Mouse (Mus musculus) kidney, adult 11 months (tissue): Measurements from ENCODE around the gene Nmnat3.
A peak's percentile ranks its signal among the peaks of the same experiment; 100 is the strongest.
"Not testable (repeated sequence)": the region's sequence is repeated elsewhere in the genome, so short reads cannot be mapped to it uniquely, and the experiment has no call there.

Experiments
- DNase-seq: peaks from one replicate; pipeline ENCODE4 v3.0.0; 2022

Nmnat3 gene

DNA sequence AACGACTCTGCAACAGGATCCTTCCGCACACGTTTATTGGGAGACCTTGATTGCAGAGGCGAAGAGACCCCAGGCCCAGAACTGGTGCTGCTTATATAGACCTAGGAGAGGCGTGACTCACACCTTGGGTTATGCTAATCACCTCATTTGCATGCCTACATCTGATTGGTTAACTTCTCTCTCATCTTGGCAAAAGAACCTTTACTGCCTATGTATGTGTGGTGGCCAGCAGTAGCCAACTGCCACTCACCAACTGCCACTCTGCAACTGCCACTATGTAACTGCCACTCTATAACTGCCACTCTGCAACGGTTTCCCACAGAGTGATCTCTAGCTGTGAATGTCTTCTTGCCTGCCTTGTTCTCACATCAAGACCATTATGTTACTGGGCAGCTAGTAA lies at the start of gene Nmnat3:
Gene Nmnat3, plus strand, starts transcription at position 301 of the 400 bp plus-strand sequence.
- not testable (repeated sequence) for DNase-seq

DNA sequence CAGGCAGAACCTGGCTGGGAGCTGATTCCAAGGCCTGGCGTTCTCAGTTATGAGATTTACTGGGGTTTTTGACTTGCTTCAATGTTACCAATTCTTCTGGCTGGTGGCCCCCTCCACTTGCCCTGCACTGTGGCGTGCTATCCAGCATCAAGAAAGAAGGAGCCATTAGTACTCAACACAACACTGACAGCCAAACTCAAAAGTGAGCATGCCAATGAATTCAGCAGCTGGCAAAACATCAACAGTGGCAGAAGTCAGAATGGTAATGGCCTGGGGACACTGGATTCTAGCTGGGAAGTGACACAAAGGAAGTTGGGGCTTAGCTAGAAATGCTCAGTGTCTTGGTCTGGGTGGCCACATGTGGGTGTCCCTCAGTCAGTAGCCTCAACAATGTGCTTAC lies 43.8 kb upstream of the Nmnat3 start:
- DNase-seq: no peak

DNA sequence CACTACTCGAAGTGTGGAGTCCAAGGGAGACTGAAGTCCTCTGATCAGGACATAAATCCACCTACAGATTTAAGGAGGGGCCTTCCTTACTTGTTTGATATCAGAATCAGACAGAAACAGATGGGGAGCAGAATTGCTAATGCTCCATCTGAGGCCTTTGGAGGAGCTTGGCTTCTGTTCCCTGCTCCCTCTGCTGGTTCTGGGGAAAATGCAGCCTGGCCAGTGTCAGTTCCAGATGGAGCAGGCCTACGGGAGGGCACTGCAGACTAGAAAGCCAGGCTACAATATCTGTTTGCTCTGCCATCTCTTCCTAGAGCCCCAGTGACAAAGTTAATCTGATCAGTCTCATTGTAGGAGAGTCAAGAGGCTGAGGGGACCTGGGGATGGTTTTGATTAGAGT lies 43.0 kb upstream of the Nmnat3 start:
- no peak for DNase-seq

DNA sequence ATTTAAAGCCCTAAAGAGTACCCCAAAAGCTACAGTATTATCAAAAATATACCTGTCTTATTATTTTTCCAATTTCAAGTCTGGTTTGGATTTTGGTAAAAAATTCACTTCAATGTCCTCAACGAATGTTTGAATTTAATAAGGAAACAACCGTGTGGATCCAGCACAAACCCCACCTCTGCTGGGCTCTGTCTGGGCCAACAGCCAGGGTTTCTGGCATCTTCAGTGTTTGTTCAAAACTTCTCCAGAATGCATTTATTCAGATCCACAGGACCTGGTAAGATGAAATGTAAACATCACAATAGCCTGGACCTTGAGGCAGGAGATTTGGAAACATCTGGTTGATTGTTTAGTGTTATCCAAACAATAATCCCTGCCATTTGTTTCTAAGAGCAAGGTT lies 42.0 kb upstream of the Nmnat3 start:
- DNase-seq: no peak

DNA sequence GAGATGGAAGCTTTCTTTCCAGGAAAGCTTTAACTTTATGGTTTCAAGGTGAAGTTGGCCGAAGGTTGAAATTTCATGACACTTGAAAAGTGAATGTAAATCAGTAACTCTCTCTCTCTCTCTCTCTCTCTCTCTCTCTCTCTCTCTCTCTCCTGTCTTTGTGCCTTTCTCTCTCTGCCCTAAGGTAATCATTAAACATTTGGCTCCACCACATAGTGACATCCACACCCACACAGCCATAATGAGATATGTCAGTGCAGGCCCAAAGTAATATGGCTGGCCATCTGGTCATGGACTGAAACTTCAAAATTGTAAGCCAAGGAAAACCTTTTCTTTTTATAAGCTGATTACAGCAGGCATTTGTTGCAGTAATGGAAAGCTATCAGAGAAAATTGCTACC lies 40.9 kb upstream of the Nmnat3 start:
- peak; percentile 14 for DNase-seq

DNA sequence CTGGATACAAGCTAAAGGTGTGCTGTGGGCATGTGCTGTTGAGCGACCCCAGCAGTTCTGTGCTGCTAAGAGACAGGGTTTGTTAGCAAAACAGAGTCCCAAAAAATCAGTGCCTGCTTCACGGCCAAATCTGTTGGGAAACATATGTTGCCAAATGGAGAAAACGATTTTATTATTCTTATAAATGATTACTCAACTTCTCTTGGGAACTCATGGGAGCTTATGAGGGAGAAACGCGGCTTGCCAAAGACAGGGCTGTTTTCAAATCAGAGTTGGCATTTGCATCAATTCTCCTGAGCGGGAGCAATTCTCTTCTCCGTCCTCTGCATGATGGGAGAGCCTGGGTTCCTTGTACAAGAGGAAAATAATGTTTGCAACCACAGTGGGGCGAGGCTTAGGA lies 27.0 kb upstream of the Nmnat3 start:
- no peak for DNase-seq

DNA sequence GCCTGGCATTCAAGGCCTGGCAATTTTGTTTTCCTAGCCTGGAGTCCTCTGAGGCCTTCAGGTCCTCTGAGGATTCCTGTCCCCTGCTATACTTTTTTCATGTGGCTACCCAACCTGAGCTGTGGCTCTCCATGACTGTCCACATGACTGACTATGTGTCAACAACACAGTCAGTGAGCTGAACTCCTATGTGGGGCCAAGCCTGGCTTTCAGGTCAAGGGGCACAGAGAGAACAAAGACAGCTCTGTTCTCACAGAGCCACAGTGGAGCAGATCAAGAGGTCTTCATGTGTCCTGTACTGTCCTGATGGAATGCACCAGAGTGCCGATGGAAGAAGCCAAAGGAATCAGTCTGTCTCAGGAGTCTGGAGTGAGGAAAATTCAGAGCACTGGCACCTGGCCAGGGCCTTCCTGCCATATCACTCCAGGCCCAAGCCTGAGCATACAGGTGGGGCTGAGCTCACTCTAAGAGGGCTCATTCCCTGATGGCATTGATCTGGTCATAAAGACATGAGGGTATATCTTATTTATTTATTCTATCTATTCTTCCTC lies 25.7 kb upstream of the Nmnat3 start:
- DNase-seq: peak; percentile 21

DNA sequence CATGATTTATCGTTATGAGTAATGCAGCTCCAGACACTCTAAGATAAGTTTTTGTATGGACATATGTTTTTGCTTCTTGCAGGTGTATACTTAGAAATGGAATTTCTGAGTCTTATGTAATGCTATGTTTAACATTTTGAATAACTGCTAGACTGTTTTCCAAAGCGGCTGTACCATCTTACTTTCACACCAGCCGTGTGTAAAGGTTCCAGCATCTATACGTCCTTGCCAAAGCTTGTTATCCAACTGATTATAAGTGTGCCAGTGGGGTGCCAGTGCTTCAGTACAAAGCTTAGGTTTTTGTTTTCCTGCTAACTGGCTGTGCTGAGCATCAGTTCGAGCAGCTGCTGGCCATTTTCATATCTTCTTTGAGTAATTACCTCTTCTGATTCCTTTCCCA lies 22.3 kb upstream of the Nmnat3 start:
- DNase-seq: no peak

DNA sequence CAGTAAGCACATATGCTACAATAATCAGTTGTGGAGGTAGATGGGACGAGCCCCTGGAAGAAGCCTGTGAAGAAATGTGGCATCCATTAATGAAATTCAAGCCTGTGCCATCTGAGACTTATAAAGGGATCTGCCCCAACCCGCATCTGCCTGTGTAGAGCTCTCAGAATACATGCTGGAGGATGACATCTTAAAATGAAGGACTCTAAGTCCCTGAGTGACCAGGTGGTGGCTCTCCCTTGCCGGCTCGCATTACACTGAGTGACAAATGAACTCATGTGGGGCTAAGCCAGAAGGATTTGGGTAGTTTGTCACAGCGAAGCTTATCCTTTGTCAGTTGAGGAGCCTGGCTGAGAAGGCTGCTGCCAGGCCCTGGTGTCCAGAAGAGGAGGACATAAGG lies 14.5 kb upstream of the Nmnat3 start:
- no peak for DNase-seq

DNA sequence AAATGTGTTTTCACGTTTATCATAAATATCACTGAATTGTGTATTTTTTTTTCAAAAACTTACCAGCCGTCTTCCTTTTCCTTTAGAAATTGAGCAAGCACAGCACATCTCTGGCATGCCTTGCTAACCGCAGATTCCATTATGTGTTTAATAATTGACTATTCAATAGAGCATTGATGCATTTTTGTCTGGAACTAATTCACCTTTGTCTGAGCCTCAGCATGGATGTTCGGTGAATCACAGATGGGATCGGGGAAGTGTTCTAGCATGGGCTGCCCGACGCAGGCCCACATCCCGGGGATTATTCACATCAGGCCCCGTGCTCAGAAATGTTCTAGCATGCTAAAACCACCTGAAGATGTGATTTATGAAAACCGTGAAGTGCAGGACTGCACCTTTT lies 12.2 kb upstream of the Nmnat3 start:
- DNase-seq: peak; percentile 37

DNA sequence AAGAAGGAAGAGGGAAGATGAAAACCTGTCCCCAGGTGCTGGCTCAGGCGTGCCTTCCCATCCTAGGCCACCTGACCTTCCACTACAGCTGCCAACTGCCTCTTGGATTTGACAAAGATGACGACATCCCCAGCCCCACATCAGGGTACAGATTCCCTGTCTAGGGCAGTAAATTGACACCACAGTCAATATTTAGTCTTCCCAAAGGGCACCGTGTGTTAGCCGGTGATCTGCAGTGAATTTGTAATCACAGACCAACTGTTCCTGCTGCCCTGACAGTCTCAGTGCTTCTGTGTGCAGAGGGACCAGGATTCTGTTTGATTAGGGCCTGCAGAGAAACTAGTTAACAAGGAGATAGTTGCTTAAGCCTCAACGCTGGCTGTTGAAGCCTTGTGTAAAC lies 7.1 kb upstream of the Nmnat3 start:
- no peak for DNase-seq

DNA sequence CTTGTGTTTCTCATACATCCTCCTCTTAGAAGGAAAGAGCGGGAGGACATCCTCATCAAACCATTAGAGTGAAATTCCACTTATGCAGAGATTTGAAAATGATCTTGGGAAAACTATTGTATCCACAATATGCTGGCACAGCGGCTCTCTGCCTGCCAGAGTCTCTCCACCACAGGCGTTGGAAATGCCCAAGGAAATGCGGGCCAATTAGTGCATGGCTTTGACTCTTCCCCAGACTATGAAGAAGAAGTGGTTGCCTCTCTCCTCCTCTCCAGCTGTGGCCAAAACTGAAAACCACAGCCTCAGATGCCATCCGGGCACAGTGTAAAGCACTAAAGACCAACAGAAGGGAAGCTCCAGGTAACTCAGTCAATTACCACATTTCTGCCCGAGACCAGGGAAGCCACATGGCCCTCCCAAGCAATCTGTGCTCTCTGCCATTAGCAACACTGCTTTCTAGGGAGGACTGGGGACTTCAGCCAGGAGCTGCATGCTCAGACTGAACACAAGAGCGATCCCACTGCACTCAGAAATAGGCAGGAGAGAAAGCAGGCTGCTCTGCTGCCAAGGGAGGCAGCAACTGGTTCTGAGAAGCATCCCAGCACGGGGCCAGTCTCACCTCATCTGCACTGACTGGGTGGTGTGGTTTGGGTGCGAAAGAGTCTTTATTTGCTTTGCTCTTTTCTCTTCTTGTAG lies 1.5 kb upstream of the Nmnat3 start:
- no peak for DNase-seq

DNA sequence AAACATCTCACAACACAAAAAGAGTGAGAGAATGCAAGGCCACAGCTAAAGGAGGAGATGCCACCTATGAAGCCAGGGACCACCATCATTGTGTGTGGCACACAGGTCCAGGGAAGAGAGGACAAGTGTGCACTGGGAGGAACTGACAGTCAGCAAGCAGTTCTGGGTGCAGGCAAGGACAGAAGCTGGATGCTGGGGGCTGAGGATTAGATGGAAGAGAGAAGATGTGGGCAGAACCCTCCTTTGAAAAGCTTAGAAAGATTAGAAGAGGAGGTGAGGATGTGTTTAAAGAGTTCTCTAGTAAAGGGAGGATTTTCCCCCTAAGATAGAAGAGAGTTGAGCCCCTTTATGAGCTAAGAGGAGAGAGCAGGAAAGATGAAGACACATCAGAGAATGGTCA lies 2.4 kb downstream of the Nmnat3 start:
- DNase-seq: no peak

DNA sequence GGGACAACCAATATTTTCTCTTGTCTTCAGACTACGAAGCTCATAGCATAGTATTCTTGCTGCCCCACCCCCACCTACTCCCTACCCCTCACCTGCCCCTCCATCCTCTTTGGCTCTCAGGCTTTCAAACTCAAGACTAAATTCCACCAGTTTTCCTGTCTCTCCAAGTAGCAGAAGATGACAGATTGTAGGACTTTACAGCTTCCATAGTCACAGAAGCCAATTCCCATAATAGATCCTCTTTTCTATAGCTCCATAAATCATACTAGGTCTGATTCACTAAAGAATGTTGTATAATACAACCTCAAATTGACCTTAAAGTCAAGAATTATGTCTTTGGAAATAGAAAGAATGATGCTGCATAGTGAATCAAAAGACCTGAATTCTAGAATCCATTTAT lies 3.4 kb downstream of the Nmnat3 start:
- DNase-seq: no peak

DNA sequence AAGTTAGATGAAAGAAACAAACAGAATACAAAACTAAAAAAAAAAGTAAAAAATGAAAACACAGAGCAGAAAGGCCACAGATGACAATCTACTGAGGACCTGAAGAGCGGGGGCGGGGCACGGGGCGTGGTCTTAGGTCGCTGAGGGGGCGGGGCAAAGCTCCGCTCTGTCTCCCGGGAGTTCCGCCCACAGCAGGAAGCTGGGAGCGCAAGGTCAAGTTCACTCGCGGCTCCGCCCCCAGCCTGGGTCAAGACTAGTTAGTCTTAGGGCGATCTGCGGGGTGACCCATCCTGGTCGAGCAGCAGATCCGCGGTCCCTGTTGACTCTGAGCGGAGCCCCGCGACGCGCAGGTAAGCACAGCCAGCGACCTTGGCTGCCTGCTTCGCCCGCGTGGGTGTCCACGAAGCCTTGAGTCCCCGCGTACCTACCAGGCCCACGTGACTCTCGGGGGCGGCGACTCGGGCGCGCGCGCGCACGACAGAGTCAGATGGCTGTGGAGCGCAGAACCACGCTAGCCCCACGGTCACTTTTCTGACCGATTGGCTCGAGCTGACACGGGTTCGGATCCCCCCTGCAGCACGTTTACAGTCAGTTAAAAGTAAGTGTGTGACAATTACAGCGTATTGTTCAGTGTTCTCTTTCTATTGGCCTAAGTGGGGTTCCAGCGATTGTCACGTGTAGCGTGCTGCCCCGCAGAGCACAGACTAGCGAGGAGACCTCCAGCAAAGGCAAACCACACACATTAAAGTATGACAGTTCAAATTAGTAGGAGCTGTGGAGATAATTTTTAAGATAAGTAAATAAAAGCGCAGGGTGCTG lies 9.4 kb downstream of the Nmnat3 start:
- DNase-seq: peak; percentile 93

DNA sequence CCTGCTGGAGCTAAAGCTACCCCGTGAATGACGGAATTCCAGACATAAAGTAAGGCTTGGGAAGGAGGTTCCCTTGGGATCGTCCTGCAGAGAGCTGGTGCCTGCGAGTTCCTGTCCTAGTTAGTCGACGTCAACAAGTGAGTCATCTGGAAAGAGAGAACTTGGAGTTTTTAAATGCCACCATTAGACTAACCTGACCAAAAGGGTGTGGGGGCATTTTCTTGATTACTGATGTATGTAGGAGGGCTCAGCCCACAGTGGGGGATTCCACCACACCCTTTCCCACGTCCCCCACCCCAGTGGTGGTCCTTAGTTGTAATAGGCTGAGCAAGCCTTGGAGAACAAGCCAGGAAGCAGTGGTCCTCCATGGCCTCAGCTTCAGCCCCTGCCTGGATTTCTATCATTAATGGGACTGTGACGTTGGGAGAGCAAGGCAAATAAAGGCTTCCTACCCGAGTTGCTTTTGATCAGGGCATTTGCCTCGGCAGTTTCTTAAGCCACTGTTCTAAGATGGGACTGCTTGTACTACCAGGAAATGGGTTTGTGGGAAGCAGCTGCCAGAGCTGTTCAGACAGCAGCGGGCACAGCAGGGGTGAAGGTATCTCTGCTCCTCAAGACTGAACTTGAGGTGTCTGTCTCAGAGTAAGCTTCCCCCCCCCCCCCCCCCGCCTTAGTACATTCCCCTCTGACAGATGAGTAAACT lies 10.2 kb downstream of the Nmnat3 start:
- peak; percentile 24 for DNase-seq

DNA sequence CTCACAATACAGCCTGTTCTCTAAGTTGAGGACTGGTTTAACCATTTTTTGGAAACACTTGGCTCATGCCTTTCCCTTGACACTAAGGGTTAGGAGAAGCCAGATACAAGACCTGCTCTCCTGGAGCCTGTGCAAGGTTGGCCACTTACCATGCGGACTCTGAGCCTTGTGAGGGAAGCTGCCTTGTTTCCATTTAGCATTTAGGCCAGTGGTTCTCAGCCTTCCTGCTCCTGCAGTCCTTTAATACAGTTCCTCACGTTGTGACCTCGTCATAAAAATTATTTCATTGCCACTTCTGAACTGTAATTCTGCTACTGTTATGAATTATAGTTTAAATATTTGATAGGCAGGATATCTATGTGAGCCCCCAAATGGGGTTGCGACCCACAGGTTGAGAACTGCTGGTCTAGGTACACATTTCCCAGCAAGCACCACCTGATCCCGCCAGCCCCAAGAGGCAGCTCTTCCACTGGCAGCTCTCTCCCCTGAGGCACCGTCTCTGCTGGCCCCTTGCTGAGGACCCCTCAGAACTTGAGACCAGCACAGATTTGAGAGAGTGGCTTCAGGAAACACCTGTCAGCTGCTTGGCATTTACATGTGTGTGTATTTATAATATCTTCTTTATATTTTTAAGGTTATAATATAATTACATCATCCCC lies 10.8 kb downstream of the Nmnat3 start:
- DNase-seq: peak; percentile 58

DNA sequence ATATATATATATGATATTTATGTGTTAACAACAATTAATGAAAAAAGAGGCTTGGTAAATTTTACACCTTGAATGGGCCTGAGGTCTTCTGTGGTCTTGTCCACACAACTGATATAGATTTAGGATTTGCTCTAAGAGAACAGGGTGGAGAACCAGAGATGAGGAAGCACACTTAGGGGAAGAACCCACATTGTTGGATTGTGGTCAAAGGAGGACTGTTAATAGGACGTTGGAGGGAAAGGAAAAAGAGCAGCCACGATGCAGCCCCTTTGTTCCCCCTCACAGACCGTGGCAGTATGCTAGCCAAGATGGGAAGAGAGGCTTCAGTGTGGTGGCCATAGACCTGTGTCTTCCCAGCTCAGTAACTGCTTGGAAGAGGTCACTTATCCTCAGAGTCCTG lies 11.5 kb downstream of the Nmnat3 start:
- no peak for DNase-seq

DNA sequence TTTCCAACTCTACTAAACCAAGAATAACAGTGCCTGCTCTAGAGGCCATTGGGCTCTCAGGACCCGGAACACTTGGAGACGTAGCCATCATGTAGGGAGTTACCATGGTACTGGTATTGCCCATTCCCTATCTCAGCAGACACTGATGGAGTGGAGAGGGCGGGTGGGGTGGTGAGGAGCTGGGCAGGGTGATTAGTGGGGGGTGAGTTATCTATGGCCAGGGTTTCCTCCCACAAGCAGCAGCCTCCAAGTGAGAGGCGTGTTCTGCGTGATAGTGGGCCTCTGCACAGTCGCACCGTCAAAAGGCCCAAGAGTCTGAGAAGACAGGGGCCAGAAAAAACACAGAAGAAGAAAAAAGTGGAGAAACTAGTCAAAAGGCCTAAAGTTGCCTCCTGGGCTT lies 12.0 kb downstream of the Nmnat3 start:
- no peak for DNase-seq

DNA sequence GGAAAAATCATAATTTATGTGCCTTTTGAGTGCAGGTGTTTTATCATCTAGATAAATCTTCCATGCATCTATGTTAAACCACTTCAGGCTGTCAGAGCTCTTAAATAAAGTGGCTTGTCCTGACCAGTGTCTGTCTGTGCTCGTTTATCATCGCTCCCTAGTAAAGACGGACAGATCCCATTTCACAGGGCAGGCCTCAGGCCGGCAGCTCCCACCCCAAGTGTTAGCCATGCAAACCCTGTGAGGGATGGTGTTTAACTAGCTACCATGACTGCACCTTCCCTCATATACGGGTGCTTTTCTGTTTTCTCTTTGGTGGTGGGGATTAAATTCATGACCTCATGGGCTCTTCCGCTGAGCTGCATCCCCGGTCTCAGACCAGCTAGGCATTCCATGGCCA lies 13.3 kb downstream of the Nmnat3 start:
- DNase-seq: no peak

DNA sequence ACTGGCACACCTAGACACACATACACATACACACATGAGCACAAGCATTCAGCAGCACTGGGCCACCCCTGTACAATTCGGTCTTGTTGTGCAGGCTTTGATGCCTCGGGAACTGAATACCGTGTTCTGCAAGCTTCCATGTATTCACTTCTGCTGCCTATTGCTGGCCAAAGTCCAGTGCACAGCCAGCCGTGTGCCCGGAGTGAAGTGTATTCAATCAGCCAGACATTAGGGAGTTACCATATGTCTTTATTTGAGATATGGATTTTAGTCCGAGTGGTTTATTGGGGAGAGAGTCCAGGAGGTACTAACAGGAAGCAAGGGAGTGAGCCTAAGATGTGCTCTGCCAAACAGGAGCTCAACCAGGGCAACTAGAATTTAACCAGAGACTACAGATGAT lies 19.8 kb downstream of the Nmnat3 start:
- DNase-seq: no peak

DNA sequence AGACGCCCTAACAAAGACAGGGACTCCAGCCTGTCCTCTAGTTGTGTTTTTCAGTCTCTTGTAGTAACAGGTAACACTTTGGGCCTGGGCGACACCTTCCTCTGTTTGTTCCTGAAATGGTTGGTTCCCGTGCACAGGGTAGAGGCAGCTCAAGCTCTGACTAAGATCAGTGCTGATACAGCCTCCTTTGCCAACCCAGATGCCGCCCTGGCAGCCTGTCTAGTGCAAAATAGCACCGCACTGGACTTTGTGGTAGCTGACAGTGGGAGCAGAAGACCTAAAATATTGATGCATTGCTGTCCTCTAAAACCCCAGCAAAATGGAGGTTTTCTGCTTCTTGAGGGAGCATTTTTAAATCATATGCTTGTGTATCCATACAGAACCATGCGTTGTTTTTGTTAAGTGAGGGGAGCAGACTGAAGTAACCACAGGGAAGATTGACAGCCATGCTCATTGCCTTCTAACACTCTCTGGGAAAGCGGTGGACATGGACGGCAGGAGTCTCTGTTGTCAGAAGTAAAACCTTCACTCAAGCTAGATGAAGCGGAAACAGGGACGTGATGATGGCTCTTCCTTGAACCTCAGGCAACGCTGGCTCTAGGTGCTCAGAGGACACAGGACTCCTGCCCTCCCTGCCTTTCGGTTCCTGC lies 24.2 kb downstream of the Nmnat3 start:
- no peak for DNase-seq
